In genomic region chr14:87515281-87515680, GRCm38 (mm10) we compare ENCODE assay signal across 17 mouse cellular contexts.
"Had no signal": no experiment of that assay in that cellular context is flagged by ENCODE, and none has a peak within 500 bp of the region (broad histone marks: within the 10 kb centered on the region; RNA-seq: fewer than 3 reads in every experiment).

No protein-coding gene starts in this region.

- H3K4me2 ChIP-seq: liver, embryonic 13.5 days; midbrain, embryonic 12.5 days; midbrain, embryonic 15.5 days; neural tube, embryonic 12.5 days; neural tube, embryonic 15.5 days had no signal

- H3K4me3 ChIP-seq: layer of hippocampus, adult 2 months; left cerebral cortex, adult 2 months; liver, embryonic 13.5 days; midbrain, embryonic 12.5 days; midbrain, embryonic 15.5 days; neural tube, embryonic 12.5 days; neural tube, embryonic 15.5 days had no signal

- H3K27me3 ChIP-seq: liver, embryonic 13.5 days; midbrain, embryonic 12.5 days; midbrain, embryonic 15.5 days; neural tube, embryonic 12.5 days; neural tube, embryonic 15.5 days had no signal

- H3K9me3 ChIP-seq: liver, embryonic 13.5 days; midbrain, embryonic 12.5 days; midbrain, embryonic 15.5 days; neural tube, embryonic 12.5 days; neural tube, embryonic 15.5 days had no signal

- H3K27ac ChIP-seq: kidney, postnatal 0 days; left cerebral cortex, adult 2 months; liver, embryonic 13.5 days; macrophage; midbrain, embryonic 12.5 days; midbrain, embryonic 15.5 days; neural tube, embryonic 12.5 days; neural tube, embryonic 15.5 days; stomach, postnatal 0 days had no signal

- H3K36me3 ChIP-seq: midbrain, embryonic 12.5 days; midbrain, embryonic 15.5 days; neural tube, embryonic 12.5 days; neural tube, embryonic 15.5 days had no signal

- H3K9ac ChIP-seq: liver, embryonic 13.5 days; midbrain, embryonic 12.5 days; midbrain, embryonic 15.5 days; neural tube, embryonic 12.5 days; neural tube, embryonic 15.5 days had no signal

- H3K4me1 ChIP-seq: liver, embryonic 13.5 days; midbrain, embryonic 12.5 days; midbrain, embryonic 15.5 days; neural tube, embryonic 12.5 days; neural tube, embryonic 15.5 days had no signal

- DNase-seq: kidney, postnatal 25 days; layer of hippocampus, postnatal 36 days; liver, embryonic 13.5 days; lung, adult 2 months; right cerebral cortex, postnatal 4 days; thymus, adult 2 months; thymus, postnatal 14 days; thymus, postnatal 4 days had no signal

- ATAC-seq: midbrain, embryonic 15.5 days had no signal
